Mouse (Mus musculus) hindbrain, postnatal 0 days (tissue): ENCODE data around the gene Scn1a. TPM values are rescaled to one million over a fixed set of nuclear protein-coding genes. Genes with fewer than 3 reads are reported as not detected.

ENCODE experiments used
- ATAC-seq: fragments of 200-750 bp; cut with Nextera tagmentation; 2 replicates; pipeline ENCODE4 v1.8.0; 2017; ENCODE audit warnings: mild to moderate bottlenecking, moderate TSS enrichment, moderate library complexity
- DNase-seq: peaks from one replicate; pipeline ENCODE4 v3.0.0-alpha.2; 2015; ENCODE audit warnings: low spot score
- H3K27ac ChIP-seq: fragments of 300-500 bp; sonication (generic); 2 replicates; pipeline ENCODE4 v1.5.1; 2014; ENCODE audit warnings: mild to moderate bottlenecking
- H3K27me3 ChIP-seq: fragments of 300-500 bp; sonication (generic); 2 replicates; pipeline ENCODE4 v1.6.1; 2014; ENCODE audit warnings: low read length, mixed read lengths; ENCODE audit not compliant: insufficient read depth
- H3K36me3 ChIP-seq: fragments of 300-500 bp; sonication (generic); 2 replicates; pipeline ENCODE4 v1.6.1; 2014; ENCODE audit warnings: low read length, mixed read lengths; ENCODE audit not compliant: insufficient read depth
- H3K4me1 ChIP-seq: fragments of 300-500 bp; sonication (generic); 2 replicates; pipeline ENCODE4 v1.6.1; 2014; ENCODE audit warnings: antibody characterized with exemption, low read length, mixed read lengths; ENCODE audit not compliant: insufficient read depth
- H3K4me2 ChIP-seq: fragments of 300-500 bp; sonication (generic); 2 replicates; pipeline ENCODE4 v1.6.1; 2014; ENCODE audit warnings: low read depth, mild to moderate bottlenecking, low read length, moderate library complexity, mixed read lengths
- H3K4me3 ChIP-seq: fragments of 300-500 bp; sonication (generic); 2 replicates; pipeline ENCODE4 v1.5.1; 2014; ENCODE audit warnings: low read length
- H3K9ac ChIP-seq: fragments of 300-500 bp; sonication (generic); replicated peaks from 2 replicates; pipeline ENCODE4 v1.6.1; 2014; ENCODE audit warnings: mild to moderate bottlenecking, low read length, moderate library complexity, mixed read lengths
- H3K9me3 ChIP-seq: fragments of 300-500 bp; sonication (generic); 2 replicates; pipeline ENCODE4 v1.6.1; 2016; ENCODE audit warnings: low read length, mixed read lengths
- CTCF ChIP-seq: IDR thresholded peaks from 2 replicates; pipeline ENCODE4 v1.5.1; 2016; ENCODE audit warnings: antibody characterized with exemption, control low read depth, low read depth
- WGBS: fragments of 180-500 bp; shearing (Covaris S2); extraction: QIAGEN DNeasy Blood & Tissue Kit; methylation state at CpG from one replicate; pipeline ENCODE4 v1.1.7; 2014; 5-methylcytosine and 5-hydroxymethylcytosine counted together
- polyA plus RNA-seq: library from polyadenylated mRNA; unstranded; fragments of >200 nt; fragmentation: Nextera tagmentation; extraction: Ambion mirVana; gene quantifications from 2 replicates; pipeline ENCODE4 v1.2.1, GENCODE M21; 2015
- total RNA-seq: library from RNA; depleted of rRNA; stranded (reverse); fragments of >200 nt; gene quantifications from 2 replicates; pipeline ENCODE4 v1.2.3, GENCODE M21; 2014

The Scn1a gene
- total and polyA plus RNA-seq, 2 experiments from 2014 or later: 25.5 to 29.6 TPM

GRCm38 (mm10) chr2:66367957-66368356 lies 72.7 kb downstream of the Scn1a start:
- H3K27ac ChIP-seq: no peak overlapping the region
- TF ChIP-seq CTCF: no peak
- peak; percentile 17 for DNase-seq
- H3K9ac ChIP-seq: no peak overlapping the region
- H3K27me3 ChIP-seq: no peaks in the 10 kb centered on the region
- WGBS: 40% methylated on average over 2 of the region's 2 CpGs
- H3K9me3 ChIP-seq: no peaks in the 10 kb centered on the region
- no peaks in the 10 kb centered on the region for H3K36me3 ChIP-seq
- 0 out of 2 replicates have a peak, but pooled peaks have one; percentile 53 for ATAC-seq
- no peak overlapping the region for H3K4me3 ChIP-seq
- no peak overlapping the region for H3K4me2 ChIP-seq
- H3K4me1 ChIP-seq: no peaks in the 10 kb centered on the region

- no peaks in the 10 kb centered on the region for H3K36me3 ChIP-seq
- no peak for DNase-seq
- WGBS: 84% methylated on average over 2 of the region's 2 CpGs
- no peak overlapping the region for H3K27ac ChIP-seq
- H3K4me2 ChIP-seq: no peak overlapping the region
- no peak for ATAC-seq
- TF ChIP-seq CTCF: no peak
- no peak overlapping the region for H3K4me3 ChIP-seq
- no peaks in the 10 kb centered on the region for H3K9me3 ChIP-seq
- no peaks in the 10 kb centered on the region for H3K4me1 ChIP-seq
- H3K9ac ChIP-seq: no peak overlapping the region
- no peaks in the 10 kb centered on the region for H3K27me3 ChIP-seq
Measured at GRCm38 (mm10) chr2:66350590-66350989, 90.0 kb downstream of the Scn1a start.

GRCm38 (mm10) chr2:66346622-66347021 lies 94.0 kb downstream of the Scn1a start:
- no peak for TF ChIP-seq CTCF
- H3K27ac ChIP-seq: no peak overlapping the region
- H3K4me3 ChIP-seq: no peak overlapping the region
- no peaks in the 10 kb centered on the region for H3K27me3 ChIP-seq
- 88% methylated on average over 1 of the region's 1 CpGs for WGBS
- H3K9ac ChIP-seq: no peak overlapping the region
- H3K9me3 ChIP-seq: no peaks in the 10 kb centered on the region
- no peaks in the 10 kb centered on the region for H3K4me1 ChIP-seq
- DNase-seq: no peak
- H3K4me2 ChIP-seq: no peak overlapping the region
- ATAC-seq: no peak
- H3K36me3 ChIP-seq: no peaks in the 10 kb centered on the region

- DNase-seq (no peak), ATAC-seq (no peak)
- WGBS: 81% methylated on average over 3 of the region's 3 CpGs
- Histone ChIP-seq H3K27me3 (no peaks in the 10 kb centered on the region), H3K27ac (no peak overlapping the region), H3K36me3 (no peaks in the 10 kb centered on the region), H3K9me3 (no peaks in the 10 kb centered on the region), H3K4me3 (no peak overlapping the region), H3K4me1 (no peaks in the 10 kb centered on the region), H3K9ac (no peak overlapping the region), H3K4me2 (no peak overlapping the region)
- TF ChIP-seq CTCF: no peak
Measured at GRCm38 (mm10) chr2:66346181-66346580, 94.5 kb downstream of the Scn1a start.

GRCm38 (mm10) chr2:66337406-66337805 lies 103.2 kb downstream of the Scn1a start:
- no peaks in the 10 kb centered on the region for H3K36me3 ChIP-seq
- no peaks in the 10 kb centered on the region for H3K4me1 ChIP-seq
- H3K27me3 ChIP-seq: no peaks in the 10 kb centered on the region
- 38% methylated on average over 5 of the region's 5 CpGs for WGBS
- no peak overlapping the region for H3K9ac ChIP-seq
- TF ChIP-seq CTCF: no peak
- no peak overlapping the region for H3K4me3 ChIP-seq
- ATAC-seq (peak; percentile 32; the same call in 1 of the 2 replicates), DNase-seq (peak; percentile 39)
- no peak overlapping the region for H3K27ac ChIP-seq
- no peaks in the 10 kb centered on the region for H3K9me3 ChIP-seq
- no peak overlapping the region for H3K4me2 ChIP-seq

GRCm38 (mm10) chr2:66336396-66336795 lies 104.2 kb downstream of the Scn1a start:
- DNase-seq (peak; percentile 58), ATAC-seq (no peak)
- Histone ChIP-seq H3K36me3 (no peaks in the 10 kb centered on the region), H3K9ac (no peak overlapping the region), H3K4me3 (no peak overlapping the region), H3K9me3 (no peaks in the 10 kb centered on the region), H3K27ac (no peak overlapping the region), H3K4me2 (no peak overlapping the region), H3K27me3 (no peaks in the 10 kb centered on the region), H3K4me1 (no peaks in the 10 kb centered on the region)
- TF ChIP-seq CTCF: peak; percentile 60
- 77% methylated on average over 6 of the region's 6 CpGs for WGBS

- H3K36me3 ChIP-seq: 0 out of 2 replicates have a peak, but pooled peaks cover 2% of the 10 kb centered on the region
- ATAC-seq (no peak), DNase-seq (no peak)
- H3K27ac ChIP-seq: no peak overlapping the region
- H3K4me1 ChIP-seq: no peaks in the 10 kb centered on the region
- H3K9me3 ChIP-seq: no peaks in the 10 kb centered on the region
- TF ChIP-seq CTCF: no peak
- H3K27me3 ChIP-seq: no peaks in the 10 kb centered on the region
- WGBS: 78% methylated on average over 3 of the region's 3 CpGs
- H3K4me2 ChIP-seq: no peak overlapping the region
- no peak overlapping the region for H3K9ac ChIP-seq
- H3K4me3 ChIP-seq: no peak overlapping the region
Measured at GRCm38 (mm10) chr2:66272551-66272950, 168.1 kb downstream of the Scn1a start.
